Mouse (Mus musculus) embryonic fibroblast, embryonic 13.5 days (primary cell): ENCODE results near the gene Nmnat3.

ENCODE experiments used
- CTCF ChIP-seq: IDR thresholded peaks from 2 replicates; pipeline ENCODE4 v1.5.1; 2011; ENCODE audit warnings: mild to moderate bottlenecking, control low read depth, low read length, moderate library complexity, borderline replicate concordance; ENCODE audit not compliant: insufficient read depth
- POLR2A ChIP-seq: IDR thresholded peaks from 2 replicates; pipeline ENCODE4 v1.6.1; 2011; ENCODE audit warnings: low read depth, mild to moderate bottlenecking, control low read depth, low read length, moderate library complexity

DNA sequence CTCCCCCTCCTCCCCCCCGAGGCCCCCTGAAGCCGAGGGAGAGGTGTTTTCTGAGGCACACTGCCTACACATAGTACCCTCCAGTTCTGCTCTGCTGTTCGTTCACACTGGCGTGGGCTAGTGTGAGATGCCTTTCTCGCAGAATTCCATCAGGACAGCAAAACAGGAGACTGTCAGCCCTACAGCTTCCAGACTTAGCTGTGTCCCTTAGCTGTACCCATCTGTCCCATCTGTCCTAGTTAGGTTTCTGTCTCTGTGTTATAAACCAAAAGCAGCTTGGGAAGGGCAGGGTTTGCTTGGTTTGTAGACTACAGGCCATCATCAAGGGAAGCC is 101.4 kb downstream of the Nmnat3 start:
- TF ChIP-seq POLR2A (no peak), CTCF (no peak)
